Mouse (Mus musculus) liver, adult 2 months (tissue): Measurements from ENCODE around the gene Paxbp1.

Experiments
- CTCF ChIP-seq: fragments of 200-500 bp; IDR thresholded peaks from 2 replicates; pipeline ENCODE4 v1.5.1; 2011; ENCODE audit warnings: low read depth, low read length, control low read depth
- POLR2A ChIP-seq: fragments of 200-500 bp; IDR thresholded peaks from 2 replicates; pipeline ENCODE4 v1.6.1; 2011; ENCODE audit warnings: low read length, control low read depth; ENCODE audit not compliant: insufficient read depth; ENCODE audit errors: extremely low read depth

DNA sequence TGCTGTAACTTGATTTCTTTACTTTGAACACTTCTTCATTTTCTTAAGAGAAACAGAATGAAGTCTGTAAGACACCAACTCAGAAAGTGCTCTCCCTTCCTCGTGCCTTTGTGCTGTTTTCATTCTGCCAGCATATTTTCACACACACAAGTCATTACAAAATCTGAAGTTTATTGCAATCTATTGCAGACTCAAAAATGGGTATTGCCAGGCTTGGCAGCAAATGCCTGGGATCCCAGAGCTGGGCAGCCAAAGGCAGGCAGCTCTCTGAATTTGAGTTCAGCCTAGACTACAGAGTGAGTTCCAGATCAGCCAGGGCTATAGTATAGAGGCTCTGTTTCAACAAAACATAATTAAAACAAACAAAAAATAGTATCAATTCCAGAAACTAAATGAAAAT lies 1.7 kb downstream of the Paxbp1 start:
- no peak for TF ChIP-seq CTCF
- TF ChIP-seq POLR2A = no peak
